Mouse (Mus musculus) thymus, postnatal 0 days (tissue): ENCODE measurements at regions not wholly inside any gene's neighbourhood (a gene's known extent, or its start where the extent isn't known, plus 50 kb on each side); places are given as distances from the start of the nearest gene placed in this dataset.
A peak's percentile ranks its signal among the peaks of the same experiment; 100 is the strongest.

Experiments used
- DNase-seq: peaks from one replicate; pipeline ENCODE4 v3.0.0-alpha.2; 2015; ENCODE audit warnings: low spot score

DNA sequence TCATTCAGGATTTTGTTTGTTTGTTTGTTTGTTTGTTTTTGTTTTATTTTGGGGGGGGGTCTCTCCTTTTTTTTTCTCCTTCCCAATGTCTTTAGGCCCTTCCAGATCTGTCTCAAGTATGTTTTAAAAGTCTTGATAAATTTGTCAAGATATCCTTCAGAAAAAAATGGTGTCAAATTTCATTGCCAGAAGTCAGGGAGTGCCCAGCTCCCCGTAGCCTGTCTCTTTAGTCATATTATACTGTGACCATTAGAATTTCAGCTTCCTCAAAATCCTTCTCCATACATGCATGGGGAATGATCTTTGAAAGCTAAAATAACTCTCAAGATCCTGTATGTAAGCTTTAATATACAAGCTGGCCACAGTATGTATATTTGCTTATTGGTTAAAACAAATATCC lies 134.3 kb upstream of the Lpp start:
- no peak for DNase-seq

DNA sequence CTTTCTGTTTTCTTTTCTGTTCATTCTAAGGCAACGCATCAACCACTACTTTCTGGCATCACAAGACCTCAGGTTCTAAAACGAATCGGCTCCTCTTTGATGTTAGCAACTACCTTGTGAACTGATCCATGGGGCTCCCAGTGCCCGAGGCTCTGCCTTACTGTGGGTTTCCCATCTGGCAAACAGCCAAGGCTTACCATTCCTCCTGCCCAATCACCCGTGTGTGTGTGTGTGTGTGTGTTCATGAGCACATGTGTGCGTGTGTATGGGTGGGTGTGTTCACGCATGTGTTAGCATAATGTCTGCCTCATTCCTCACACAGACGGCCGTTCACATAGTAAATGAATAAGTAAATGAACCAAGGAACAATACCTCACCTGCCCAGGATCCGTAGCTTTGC lies 138.3 kb upstream of the Lpp start:
- peak; percentile 34 for DNase-seq

DNA sequence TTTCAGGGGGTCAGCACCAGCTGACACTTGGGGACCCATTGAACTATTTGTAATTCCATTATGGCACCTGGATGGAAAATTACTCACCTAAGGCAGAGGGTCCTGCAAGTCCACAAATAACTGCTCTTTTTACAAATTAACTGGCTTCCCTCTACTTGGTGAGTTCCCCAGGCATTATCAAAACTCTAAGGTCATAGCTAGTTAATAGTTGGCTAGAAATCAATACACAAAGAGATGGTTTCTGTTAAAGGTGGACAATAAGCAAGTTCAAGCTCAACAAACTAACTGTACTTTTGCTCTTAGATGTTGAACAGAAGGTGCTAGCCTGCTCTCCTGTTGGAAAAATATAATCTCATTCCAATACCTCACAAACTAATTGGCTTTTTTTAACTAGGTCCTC lies 138.7 kb upstream of the Lpp start:
- DNase-seq = no peak

DNA sequence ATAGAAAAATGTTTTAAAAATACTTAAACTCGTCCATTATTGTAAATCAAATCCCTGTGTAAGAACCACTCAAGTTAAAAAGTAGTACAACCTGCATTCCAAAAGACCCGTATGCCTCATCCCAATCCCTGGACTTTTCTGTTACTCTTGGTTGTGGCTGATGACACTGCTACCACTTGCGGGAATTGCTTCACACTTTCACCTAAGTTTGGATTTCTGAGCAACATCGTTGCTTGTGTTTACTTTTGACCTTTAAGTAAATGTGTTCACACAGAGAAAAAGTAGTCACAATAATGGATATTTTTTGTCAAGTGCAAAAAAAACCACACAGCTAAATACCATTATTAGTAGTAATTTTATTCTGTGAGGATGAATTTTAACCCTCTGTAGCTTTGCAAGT lies 139.2 kb upstream of the Lpp start:
- no peak for DNase-seq

DNA sequence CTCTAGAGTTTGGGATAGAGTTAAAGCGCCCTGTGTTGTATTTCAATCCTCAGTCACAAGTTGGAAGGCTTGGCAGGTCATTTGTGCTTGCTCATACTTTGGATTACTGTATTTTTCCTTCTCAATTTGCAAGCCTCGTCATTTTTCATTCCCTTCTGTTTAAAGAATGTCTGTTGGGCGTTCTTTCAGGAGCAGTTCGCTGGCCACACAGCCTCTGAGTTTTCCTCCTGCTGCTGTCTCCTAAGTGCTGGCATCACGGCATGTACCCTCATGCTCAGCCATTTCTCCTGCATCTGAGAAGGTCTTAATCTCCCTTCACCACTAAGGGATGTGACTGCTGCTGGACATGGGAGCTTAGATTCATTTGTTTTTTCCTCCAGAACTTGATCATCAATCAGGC lies 146.0 kb upstream of the Lpp start:
- no peak for DNase-seq

DNA sequence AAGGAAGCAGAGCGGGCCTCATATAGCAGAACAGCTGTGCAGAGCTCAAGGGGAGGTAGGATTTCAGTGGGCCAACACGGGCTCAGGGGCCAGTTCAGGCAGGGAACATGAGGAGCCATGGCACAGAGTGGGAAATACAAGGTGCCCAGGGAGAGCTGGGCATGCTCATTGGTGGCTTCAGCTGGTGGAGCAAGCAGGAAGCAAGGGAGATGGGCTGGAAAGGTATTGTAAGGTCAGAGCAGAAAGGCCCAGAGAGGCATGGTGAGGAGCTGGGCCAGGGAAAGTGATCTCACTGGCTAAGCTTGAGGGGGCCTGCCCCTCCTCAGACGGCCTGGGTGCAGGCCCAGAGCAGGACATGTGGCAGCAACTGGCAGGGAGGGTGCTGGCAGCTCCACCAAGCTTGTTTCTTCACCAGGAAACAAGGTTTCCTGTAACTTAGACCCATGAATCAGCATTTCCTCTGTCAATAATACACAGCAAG lies 155.2 kb upstream of the Lpp start:
- peak; percentile 53 for DNase-seq

DNA sequence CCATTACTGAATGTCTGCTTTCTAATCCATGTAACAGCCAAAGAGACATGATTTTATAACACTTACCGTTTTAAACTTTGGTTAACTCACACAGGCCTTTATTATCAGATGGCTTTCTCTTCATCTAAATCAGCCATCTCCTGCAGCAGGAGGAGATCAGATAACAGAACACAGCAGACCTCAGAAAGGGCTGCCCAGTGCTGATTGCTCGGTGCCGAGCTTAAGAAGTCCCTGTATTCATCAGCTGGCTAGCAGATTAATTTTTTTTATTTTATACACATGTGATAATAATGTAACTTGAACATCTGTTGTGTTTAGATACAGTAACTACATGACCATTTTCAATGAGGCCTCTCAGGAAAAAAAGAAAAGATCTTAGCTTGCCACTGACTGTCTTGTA lies 155.9 kb upstream of the Lpp start:
- no peak for DNase-seq

DNA sequence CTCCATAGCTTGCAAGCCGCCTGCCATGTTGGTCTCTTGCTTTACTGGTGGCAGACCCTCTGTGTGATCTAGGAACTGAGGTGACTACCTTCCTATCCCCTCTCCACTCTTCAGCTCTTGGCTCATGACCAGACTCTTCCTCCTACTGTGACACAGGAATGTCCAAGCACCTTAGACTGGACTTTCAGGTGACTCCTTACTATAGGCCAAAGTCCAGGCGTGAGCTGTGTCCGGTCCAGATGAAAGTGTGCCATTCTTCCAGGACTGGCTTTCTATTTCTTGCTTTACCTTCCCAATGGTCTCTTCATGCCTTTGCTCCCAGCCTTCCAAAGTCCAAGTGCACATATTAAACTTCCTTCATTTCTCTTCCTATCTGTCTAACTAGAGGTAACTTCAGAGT lies 156.3 kb upstream of the Lpp start:
- DNase-seq = no peak

DNA sequence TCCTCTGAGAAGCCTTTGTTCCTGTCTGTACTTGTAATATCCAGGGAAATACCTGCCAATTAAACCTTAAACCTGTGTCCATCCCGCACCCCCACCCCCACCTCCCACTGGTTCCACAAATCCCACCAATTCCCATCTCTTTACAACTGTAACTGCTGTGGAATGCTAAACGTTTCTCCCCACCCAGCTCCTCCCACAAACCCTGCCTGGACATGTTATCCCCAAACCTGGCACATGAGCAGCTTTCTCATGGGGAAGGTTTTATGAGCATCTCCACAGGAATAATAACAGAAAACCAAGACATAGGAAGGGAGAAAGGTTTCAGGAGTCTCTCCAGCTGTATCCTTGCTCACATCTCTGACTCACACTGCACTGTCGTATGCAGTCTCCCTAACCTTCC lies 156.8 kb upstream of the Lpp start:
- no peak for DNase-seq

DNA sequence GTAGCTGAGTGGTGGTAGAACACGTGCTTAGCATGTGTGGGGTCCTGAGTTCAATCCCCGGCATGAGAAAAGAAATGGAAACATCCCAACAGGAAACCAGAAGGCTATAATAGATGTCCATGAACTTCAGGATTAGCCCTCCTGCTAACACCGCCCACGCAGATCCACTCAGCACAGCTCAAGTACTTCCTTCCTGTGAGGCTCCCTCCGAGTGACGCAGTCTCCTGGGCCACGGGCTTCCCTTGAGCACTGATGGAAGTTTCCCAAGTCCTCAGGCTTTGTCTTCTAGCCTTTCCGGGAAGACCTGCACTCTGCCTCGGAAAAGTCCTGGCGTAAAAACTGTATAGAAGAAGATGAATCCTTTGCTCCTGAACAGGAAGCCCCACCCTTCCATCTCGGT lies 158.5 kb upstream of the Lpp start:
- no peak for DNase-seq

DNA sequence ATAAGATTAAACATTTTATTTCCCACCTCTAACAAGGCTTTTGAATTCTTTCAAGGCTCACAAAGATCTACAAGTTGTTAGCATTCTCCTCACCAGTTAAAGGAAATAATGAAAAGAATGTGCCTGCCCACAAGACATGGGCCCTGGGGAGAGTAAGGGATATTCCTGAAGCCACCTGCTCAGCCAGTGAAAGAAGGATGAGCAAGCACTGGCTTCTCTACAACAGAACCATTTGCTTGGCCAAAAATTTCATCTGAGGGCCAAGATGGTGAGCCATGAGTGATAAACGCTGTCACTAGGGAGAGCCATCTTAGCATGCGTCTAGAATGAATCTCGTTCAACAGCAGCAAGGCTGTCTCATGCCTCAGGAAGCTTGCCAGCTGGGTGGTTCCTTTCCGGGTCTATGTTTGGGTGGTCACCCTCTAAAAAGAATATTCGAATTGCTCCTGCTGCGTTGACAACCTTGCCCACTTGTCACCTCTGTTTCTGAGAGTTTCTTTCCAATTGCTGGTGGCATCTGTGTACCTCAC lies 161.2 kb upstream of the Lpp start:
- no peak for DNase-seq

DNA sequence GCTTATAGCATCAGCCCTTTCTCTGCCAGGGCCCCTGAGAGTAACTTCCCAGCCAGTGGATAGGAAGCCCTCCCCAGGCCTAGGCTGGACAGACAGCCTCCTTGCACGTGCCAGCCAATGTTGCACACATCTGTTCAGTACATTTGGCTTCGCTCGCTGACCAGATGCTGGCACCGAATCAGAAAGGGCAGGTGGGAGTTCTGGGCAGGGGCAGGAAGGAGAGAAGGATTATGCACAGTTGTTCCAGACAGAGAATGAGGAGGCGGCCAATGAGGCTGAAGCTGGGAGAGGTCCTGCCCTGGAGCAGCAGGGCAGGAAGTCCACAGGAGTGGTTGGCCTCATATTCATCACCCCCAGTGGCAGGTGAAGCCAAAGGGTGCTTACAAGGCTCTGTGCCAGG lies 161.8 kb upstream of the Lpp start:
- DNase-seq = no peak

DNA sequence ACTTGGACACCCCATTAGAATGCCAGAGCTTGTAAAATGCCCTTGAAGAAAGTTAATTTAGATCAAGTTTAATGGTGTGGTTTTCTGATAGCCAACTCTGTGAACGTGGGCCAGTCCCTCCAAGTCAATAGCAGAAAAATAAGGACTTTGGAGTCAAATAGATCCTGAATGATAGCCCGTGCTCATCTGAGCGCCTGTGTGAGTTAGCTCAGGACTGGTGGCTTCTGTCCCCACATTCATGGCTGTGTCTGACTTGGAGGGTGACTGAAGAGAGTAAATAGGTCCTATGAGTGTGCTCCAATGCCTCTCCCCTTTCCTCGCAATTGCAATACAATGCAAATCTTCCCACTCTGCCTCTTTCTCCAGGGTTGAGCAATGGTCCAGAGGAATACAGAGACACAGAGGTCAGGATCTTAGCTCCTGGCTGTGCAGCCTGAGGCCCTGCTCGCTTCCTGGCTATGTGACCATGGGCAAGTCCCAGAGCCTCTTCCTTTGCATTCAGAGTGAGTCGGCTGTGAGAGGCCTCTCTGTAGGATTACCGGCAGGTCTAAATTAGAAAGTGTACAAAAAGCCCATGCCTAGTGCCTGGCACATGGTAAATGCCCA lies 164.2 kb upstream of the Lpp start:
- no peak for DNase-seq

DNA sequence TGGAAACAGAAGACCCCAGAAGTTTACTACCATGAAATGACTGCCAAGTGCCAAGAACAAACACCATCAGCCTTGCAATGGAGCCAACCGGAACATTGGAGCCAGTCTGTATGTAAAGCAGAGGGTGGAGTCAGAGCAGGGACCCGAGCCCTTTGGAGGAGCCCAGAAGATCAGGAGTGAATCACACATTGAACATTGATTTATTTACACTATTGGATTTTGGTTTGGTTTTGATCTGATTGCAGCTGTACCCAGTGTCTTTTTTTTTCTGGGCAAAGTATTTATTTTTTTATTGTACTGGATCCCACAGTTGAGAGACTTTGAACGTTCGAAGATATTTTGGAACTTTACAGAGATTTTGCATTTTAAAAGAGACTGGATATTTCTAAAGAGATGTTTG lies 167.4 kb upstream of the Lpp start:
- no peak for DNase-seq

DNA sequence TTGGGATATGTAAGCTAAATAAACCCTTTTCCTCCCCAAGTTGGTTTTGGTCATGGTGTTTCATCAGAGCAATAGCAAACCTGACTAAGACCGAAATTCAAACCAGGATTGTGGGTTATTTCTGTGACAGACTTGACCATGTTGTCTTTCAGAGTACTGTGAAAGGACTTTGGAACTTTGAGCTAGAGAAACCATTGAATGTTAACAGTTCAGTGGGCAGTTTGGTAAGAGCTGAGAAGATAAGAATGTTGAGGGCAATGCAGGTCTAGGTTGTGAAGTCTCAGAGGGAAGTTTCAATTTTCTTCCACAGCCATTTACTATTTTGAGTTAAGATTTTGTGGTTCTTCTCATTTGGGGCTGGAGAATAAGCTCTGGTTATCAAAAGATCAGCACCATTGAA lies 168.2 kb upstream of the Lpp start:
- DNase-seq = no peak

DNA sequence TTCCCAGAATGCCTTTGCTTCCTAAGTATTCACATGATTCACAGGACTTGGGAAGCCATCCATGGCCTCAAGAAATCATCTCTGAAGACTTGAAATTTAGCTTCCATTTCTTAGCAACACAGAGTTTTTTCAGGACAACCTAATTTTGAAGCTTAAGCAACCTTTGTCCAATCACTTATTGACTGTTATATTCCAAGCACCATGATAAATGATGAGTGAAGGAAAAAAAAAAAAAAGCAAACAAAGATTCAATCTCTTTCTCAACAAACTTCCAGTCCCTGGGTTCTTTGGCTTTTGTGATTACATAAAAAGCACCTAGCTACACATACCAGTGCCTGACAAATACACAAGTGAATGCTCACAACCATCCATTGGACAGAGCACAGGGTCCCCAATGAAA lies 169.4 kb upstream of the Lpp start:
- DNase-seq = no peak

DNA sequence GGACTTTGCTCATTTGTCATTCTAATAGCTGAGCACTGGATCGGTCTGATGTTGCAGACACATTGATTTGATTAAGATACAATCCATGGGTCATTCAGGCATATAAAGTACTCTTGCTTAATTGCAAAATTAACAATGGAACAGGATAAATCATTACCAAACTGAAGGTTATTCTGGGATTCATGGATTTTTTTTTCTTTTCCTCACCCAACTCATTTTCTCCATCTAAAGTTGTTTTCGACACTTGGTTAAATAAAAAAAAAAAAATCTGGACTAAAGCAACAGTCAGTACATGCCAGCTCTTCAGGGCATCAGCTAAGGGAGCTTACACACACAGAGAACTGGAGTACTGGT lies 169.8 kb upstream of the Lpp start:
- no peak for DNase-seq

DNA sequence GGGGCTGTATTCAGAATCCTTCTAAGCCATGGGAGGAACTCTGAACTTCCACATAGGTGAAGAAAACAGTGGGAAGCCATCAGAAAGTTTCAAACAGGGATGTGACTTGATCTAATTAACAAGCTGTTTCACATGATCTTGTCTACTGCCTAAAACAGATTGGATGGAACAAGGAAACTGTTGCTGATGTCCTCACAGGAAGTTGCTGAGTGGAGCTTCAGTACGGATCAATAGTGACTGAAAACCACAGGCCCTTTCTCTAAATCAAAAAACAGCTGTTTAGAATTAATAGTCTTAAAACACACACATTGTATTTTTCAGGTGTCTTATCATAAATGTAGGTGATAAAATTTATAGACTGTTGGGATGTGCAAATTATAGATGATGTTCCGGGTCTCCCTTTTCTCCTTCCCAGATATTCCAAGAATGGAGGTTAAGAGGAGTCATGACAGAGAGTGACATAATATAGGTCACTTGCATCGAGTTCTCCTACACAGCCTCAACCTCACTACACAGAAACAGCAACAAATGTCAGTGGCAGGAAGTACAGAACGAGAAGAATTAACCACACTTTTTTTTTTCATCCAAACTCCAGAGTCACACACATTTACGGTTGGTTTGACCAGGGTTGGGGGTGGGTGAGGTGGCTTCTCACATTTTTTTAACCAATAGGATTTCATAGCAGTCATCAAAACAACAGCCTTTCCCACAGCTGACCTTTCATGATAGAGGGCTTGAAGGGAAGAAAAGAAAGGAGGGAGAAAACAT lies 170.4 kb upstream of the Lpp start:
- peak; percentile 84 for DNase-seq

DNA sequence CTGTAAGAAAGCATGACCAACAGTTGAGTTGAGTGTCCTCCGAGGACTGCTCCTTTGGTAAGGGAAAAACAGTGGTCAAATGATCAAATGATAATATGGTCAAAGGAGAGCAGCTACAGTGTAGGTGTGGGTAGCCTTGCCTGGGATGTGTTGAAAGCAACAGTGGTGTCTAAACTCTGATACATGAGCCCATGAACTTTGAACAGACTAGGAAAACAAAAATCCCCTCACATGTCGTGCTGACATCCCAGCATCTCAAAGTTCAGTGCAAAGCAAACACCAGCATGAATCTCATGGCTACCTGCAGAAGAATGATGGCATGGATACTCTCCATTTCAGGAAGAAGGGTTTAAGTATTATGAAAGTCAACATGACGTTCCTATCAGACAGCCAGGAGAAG lies 171.3 kb upstream of the Lpp start:
- no peak for DNase-seq

DNA sequence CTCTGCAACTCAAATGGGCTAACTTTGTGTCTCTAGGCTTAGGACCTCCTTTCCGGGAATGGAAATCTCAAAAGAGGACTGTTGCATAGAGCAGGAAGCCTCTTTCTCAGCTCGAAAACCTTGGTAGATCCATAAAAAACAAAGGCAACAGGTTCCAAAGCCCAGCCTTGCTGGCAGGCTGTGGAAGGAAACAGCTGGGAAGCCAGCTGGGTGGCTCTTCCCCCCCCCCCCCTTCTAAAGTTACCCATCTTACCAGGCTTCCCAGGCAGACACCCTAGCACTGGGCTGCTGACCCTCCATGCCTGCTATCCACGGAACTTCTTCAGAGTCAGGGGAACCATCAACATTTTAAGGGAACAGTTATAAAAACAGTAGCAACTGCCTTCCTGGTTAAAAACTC lies 172.7 kb upstream of the Lpp start:
- DNase-seq = no peak

DNA sequence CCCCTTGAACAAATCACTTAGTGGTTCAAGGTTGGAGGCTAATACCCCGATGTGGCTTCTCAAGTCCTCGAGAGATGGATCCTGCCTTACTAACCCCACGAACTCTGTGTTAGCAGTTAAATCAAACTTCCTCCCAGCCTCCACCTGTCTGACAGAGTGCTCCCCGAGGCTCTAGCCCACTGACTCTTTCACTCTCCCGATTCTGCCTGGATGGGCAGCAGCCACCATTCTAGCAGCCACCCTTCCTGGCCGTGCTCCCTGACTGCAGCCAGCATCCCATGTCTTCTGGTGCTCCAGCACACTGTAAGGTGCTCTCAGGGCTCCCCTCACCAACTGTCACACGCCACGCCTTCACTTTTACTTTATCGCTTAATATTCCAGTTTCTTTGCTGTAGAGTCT lies 173.6 kb upstream of the Lpp start:
- DNase-seq = peak; percentile 36

DNA sequence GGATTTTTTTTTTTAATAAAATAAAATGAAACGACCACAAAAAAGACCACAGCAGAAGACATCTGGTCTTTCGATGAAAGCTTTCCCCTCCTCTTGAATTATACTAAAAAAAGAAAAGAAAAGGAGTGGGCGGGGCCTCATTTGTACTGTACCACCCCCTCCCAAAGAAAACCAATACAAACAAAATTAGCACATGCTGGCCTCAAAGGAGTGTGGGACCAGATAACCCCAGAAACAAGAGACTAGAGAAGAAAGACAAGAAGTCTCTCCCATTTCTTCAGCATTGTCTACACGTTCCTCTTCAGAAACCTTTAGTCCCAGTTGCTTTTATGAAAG lies 174.5 kb upstream of the Lpp start:
- peak; percentile 40 for DNase-seq

DNA sequence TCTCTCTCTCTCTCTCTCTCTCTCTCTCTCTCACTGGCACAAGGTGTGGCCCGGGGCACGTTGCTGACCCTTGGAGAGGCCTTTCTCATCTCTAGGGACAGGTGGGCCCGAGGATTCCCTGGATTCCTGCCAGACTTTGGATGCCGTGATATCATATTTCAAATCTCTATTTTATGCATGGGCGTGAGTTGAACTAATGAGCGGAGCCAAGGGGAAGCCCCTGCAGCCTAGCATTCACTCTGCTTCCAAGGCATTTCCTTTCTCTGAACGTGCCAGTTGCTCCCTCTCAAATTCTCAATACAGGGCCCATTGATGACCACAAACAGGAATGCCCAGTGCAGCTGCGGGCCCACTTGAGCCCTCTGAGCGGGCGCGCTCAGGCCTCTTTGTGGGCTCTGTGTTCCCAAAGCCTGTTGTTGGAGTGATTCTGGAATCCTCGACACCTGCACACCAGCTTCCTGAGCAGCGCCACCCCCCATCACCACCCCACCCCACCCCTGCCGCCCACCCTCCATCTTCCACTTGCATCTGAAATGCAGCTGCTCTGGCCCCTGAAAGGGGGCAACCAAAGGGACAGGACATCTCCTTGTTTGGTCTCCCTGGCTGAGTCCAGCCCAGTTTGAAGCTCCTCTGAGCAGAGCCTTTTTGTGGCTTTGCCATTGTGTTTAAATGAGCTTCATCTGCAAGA lies 175.0 kb upstream of the Lpp start:
- no peak for DNase-seq
